Mouse (Mus musculus) forebrain, embryonic 16.5 days (tissue): ENCODE measurements around the gene Espnl. TPM values are rescaled to one million over a fixed set of nuclear protein-coding genes. Genes with fewer than 3 reads are reported as not detected.

Experiments used
- polyA plus RNA-seq: library from polyadenylated mRNA; unstranded; fragments of >200 nt; fragmentation: Nextera tagmentation; extraction: Ambion mirVana; gene quantifications from 2 replicates; pipeline ENCODE4 v1.2.1, GENCODE M21; 2015

Espnl gene
- polyA plus RNA-seq, 1 experiment from 2014 or later, result 0.08 TPM

Other genes with a start within 250 kb of the Espnl start
- 0.10 and 0.11 TPM in 2 replicates for gene Rbm44, start 177.0 kb upstream of the Espnl start, polyA plus RNA-seq
- gene Ramp1, start 142.3 kb upstream of the Espnl start, polyA plus RNA-seq, result 4.1 and 5.2 TPM in 2 replicates
- gene Ube2f, start 71.8 kb upstream of the Espnl start, polyA plus RNA-seq, result 67.7 and 67.9 TPM in 2 replicates
- gene Scly, start 23.7 kb upstream of the Espnl start, polyA plus RNA-seq, result 7.6 and 9.3 TPM in 2 replicates
- gene Klhl30, start 28.9 kb downstream of the Espnl start, polyA plus RNA-seq, result 0.15 TPM in 1 of 2 replicates, not detected in the other
- gene Erfe, start 44.4 kb downstream of the Espnl start, polyA plus RNA-seq, result 0.16 and 0.62 TPM in 2 replicates
- 158 and 163 TPM in 2 replicates for gene Ilkap, start 76.7 kb downstream of the Espnl start, polyA plus RNA-seq
- gene Hes6, start 92.0 kb downstream of the Espnl start, polyA plus RNA-seq, result 208 and 217 TPM in 2 replicates
- gene Per2, start 137.2 kb downstream of the Espnl start, polyA plus RNA-seq, result 5.6 and 6.3 TPM in 2 replicates
- gene Traf3ip1, start 172.6 kb downstream of the Espnl start, polyA plus RNA-seq, result 10.9 and 13.2 TPM in 2 replicates
- gene Asb1, start 218.5 kb downstream of the Espnl start, polyA plus RNA-seq, result 13.7 and 14.1 TPM in 2 replicates